Mouse (Mus musculus): ENCODE data around the gene Plcz1. TPM values are rescaled to one million over a fixed set of nuclear protein-coding genes. Genes with fewer than 3 reads are reported as not detected.

Plcz1 gene
- total RNA-seq, 4 experiments from 2014 or later, result 0.75 to 0.96 (median 0.84) TPM

GRCm38 (mm10) chr6:139947106-139947879, 94.0 kb downstream of the Plcz1 start:
- no peak for DNase-seq (ENCODE audit: low spot score in 2 of 2)

Other genes with a start within 250 kb of the Plcz1 start
- gene Capza3, start 205 bp downstream of the Plcz1 start, total RNA-seq (2022), result not detected

Data from layer of hippocampus, adult 8-10 months (tissue).